Mouse (Mus musculus) B cell, adult 2 months (primary cell): ENCODE measurements around the gene Mef2c.

Source experiments
- DNase-seq, 2 experiments: peaks; one replicate each; pipeline ENCODE4 v3.0.0; 2022

Mef2c gene

GRCm38 (mm10) chr13:83503919-83504318 lies at the start of gene Mef2c:
Gene Mef2c, plus strand, starts transcription at chr13:83504034.
- DNase-seq, result no peak

GRCm38 (mm10) chr13:83458729-83459128 lies 45.1 kb upstream of the Mef2c start:
- DNase-seq, result no peak

- DNase-seq, result no peak
These were observed 44.2 kb upstream of the Mef2c start for GRCm38 (mm10) chr13:83459600-83459999.

GRCm38 (mm10) chr13:83460620-83461019 lies 43.2 kb upstream of the Mef2c start:
- no peak for DNase-seq

- DNase-seq, result no peak
These were observed 42.3 kb upstream of the Mef2c start for GRCm38 (mm10) chr13:83461556-83461955.

- DNase-seq, result no peak
These were observed 37.1 kb upstream of the Mef2c start for GRCm38 (mm10) chr13:83466756-83467155.

- no peak for DNase-seq
These were observed 35.0 kb upstream of the Mef2c start for GRCm38 (mm10) chr13:83468794-83469193.

- peak in 1 of 2 experiments; percentile 8 for DNase-seq
These were observed 30.1 kb upstream of the Mef2c start for GRCm38 (mm10) chr13:83473755-83474154.

- DNase-seq, result no peak
These were observed 23.4 kb upstream of the Mef2c start for GRCm38 (mm10) chr13:83480388-83480787.

- DNase-seq, result no peak
These were observed 22.5 kb upstream of the Mef2c start for GRCm38 (mm10) chr13:83481310-83481709.

GRCm38 (mm10) chr13:83482087-83482486 lies 21.7 kb upstream of the Mef2c start:
- no peak for DNase-seq

GRCm38 (mm10) chr13:83484215-83484614 lies 19.6 kb upstream of the Mef2c start:
- no peak for DNase-seq

GRCm38 (mm10) chr13:83484721-83485369 lies 19.0 kb upstream of the Mef2c start:
- no peak for DNase-seq

GRCm38 (mm10) chr13:83492051-83492450 lies 11.8 kb upstream of the Mef2c start:
- no peak for DNase-seq

- no peak for DNase-seq
These were observed 6.1 kb upstream of the Mef2c start for GRCm38 (mm10) chr13:83497708-83498107.

GRCm38 (mm10) chr13:83499526-83499925 lies 4.3 kb upstream of the Mef2c start:
- DNase-seq, result no peak

- no peak for DNase-seq
These were observed 3.9 kb downstream of the Mef2c start for GRCm38 (mm10) chr13:83507687-83508086.

GRCm38 (mm10) chr13:83515013-83515547 lies 11.2 kb downstream of the Mef2c start:
- no peak for DNase-seq

- peak; percentile 74 for DNase-seq
These were observed 14.1 kb downstream of the Mef2c start for GRCm38 (mm10) chr13:83517660-83518609.

GRCm38 (mm10) chr13:83520807-83521206 lies 17.0 kb downstream of the Mef2c start:
- no peak for DNase-seq

- DNase-seq, result peak; percentile 69 to 71
These were observed 19.6 kb downstream of the Mef2c start for GRCm38 (mm10) chr13:83523232-83523969.

- peak; percentile 62 to 69 for DNase-seq
These were observed 20.5 kb downstream of the Mef2c start for GRCm38 (mm10) chr13:83524159-83524901.
